Mouse (Mus musculus) ovary, postnatal 36 days (tissue): Measurements from ENCODE around the gene Cbarp.
"Not testable (repeated sequence)": the region's sequence is repeated elsewhere in the genome, so short reads cannot be mapped to it uniquely, and the experiment has no call there.

Experiments
- DNase-seq: peaks from one replicate; pipeline ENCODE4 v3.0.0; 2022; ENCODE audit warnings: low spot score, mixed read lengths

Cbarp gene

GRCm38 (mm10) chr10:80170052-80170451 is 29.4 kb upstream of the Cbarp start:
- DNase-seq = no peak

DNA sequence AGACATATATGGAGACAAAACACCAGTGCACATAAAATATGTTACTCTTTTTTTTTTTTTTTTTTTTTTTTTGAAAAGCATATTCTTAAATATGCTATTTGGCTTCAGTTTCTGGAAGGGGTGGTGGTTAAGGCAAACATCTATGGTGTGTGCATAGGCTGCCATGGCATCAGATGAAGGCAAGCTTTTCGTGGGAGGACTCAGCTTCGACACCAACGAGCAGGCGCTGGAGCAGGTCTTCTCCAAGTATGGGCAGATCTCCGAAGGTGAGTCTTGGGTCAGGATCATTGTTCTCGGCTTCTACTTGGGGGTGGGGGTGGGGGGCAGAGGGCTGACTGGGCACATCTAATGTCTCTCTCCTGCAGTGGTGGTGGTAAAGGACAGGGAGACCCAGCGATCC is 29.0 kb upstream of the Cbarp start:
- no peak for DNase-seq

DNA sequence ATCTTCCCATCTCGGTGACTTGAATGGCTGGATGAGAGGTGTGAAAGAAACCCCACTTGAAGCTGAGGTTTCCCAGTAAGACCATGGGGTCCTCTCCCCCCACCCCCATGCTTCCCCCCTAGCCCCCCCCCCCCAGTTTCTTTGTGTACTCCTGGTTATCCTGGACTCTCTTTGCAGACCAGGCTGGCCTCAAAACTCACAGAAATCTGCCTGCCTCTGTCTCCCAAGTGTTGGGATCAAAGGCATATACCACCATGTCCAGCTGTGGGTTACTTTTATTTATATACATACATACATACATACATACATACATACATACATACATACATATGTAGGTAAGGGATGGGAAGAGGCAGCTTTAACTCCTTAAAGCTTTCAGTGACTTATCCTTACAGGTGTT is 28.4 kb upstream of the Cbarp start:
- no peak for DNase-seq

DNA sequence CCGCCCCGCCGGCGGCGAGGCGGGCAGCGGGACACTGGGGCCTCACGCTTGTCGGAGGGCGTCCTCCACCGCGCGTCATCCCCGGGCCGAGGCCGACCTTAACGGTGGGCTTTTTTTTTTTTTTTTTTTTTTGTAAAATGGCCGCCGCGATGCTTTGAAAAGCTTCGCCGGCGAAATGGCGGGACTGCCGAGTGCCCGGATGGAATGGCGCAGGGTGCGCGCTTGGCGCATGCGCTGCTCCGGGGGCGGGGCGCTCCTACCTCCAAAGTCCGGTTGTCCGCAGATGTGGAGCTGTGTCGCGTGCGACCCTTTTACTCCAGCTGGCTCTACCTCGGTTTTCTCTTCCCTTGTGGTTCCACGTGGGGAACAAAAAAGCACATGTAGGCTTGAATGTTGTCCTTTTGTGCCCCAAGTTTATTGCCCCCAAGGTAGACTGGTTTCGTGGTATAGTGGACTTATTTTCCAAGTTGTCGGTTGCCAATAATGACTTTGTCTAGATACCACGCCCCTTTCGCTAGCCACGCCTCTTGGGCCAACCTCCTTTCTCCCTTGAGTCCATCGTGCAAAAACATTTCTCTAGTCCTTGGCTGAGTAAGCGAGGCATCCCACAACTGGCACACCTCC is 27.5 kb upstream of the Cbarp start:
- DNase-seq = peak; percentile 93

DNA sequence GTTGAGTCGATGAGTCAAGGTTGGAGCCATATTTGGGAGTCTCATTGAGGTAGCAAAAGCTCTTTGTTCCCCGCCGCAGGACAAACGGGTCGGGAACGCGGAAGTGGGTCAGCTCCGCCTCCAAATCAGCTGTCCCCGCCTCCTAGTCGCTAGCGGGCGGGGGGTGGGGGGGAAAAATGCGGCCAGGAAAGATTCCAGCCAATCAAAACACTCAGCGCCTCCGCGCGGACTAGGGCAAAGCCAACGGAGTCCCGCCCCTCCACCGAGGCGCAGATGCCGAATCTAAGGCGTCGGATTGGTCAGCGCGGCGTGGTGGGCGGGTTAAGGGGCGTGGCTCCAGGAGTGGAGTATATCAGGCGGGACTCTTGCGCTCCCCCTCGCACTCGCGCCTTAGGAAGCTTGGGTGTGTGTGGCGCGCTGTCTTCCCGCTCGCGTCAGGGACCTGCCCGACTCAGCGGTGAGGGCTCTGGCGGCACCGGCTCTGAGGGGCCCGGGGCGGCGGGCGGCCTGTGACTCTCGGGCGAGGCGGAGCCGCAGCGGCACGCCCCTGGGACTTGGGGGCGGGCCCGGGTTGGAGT is 26.9 kb upstream of the Cbarp start:
- DNase-seq = peak; percentile 98

GRCm38 (mm10) chr10:80166136-80166535 is 25.5 kb upstream of the Cbarp start:
- not testable (repeated sequence) for DNase-seq

DNA sequence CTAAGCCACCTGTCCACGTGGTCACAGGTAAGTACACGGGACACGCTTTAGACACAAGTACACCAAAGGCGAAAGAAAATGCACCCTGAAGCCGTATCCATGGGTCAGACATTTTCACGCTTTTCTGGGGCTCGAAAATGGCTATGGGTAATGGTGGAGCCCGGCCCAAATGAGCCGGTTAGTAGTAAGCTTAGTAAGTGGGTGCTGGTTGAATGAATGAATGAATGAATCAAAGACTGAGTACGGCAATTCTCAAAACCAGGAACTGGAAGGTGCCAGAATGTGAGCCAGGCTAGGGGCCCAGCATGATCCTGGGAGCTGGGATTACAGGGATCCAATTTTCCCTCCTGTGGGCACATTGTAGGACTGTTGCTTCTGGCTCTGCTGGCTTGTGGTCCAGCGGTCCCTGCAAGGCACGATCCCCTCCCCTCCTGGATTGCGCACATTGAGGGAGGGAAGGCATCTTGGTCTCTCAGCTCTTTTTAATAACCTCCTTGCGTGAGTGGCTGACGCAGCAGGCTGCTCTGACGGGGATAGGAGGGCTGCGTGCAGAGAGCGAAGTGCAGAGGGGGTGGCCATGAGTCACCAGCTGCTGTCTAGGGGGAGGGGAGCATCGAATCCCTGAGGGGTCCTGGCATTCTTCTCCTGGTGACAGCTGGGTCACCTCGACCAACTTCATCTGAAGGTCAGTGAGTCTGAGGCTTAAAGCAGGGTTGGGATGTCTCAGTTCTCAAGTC is 24.9 kb upstream of the Cbarp start, which contains the start of gene Cirbp:
Gene Cirbp, plus strand, starts transcription at position 594 of the 737 bp plus-strand sequence.
- DNase-seq = no peak

- DNase-seq = peak; percentile 95
These were observed 24.3 kb upstream of the Cbarp start for GRCm38 (mm10) chr10:80164998-80165344.

- no peak for DNase-seq
These were observed 23.7 kb upstream of the Cbarp start for GRCm38 (mm10) chr10:80164161-80164997.

- DNase-seq = no peak
These were observed 23.1 kb upstream of the Cbarp start for GRCm38 (mm10) chr10:80163721-80164120.

DNA sequence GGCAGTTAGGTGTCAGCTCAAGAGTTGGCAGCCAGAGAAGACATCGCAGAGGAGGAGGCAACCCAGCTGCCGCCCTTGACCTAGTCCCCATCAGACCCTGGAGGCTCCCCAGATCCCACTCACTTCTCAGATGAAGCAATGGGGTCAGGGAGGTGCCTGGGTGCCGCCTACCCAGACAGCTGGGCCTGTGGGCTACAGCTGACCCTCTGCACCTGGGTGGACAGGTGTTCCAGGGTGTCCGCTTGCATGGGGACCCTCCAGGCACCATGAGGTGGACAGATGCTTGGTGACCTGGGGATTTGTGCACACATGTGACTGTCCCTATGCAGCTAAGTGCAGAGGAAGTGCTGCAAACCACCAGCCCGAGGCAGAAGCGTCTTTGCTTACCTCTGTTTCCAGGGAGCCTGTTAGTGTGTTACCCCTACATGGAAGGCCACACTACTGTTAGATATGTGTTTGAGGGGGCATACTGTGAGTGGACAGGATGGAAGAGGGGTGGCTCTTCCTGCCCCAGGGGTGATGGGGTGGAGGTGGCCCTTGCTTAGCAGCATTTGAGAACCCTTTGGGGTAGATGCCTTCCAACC is 22.2 kb upstream of the Cbarp start:
- DNase-seq = peak; percentile 7

DNA sequence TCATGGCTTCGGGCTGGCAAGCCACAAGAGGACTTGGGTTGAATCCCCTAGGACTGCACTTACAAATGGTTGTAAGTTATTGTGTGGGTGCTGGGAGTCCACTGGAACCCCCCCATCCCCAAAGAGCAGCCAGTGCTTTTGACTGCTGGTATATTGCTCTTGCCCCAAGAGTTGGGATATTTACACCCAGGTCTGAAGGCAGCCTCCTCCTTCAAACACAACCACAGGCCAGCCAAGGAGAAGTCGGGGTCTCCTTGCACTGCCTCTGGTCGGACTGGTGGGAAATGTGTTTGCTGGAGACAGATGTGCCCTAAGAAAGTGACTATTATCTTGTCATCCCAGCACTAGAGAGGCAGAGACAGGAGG is 21.6 kb upstream of the Cbarp start:
- no peak for DNase-seq

DNA sequence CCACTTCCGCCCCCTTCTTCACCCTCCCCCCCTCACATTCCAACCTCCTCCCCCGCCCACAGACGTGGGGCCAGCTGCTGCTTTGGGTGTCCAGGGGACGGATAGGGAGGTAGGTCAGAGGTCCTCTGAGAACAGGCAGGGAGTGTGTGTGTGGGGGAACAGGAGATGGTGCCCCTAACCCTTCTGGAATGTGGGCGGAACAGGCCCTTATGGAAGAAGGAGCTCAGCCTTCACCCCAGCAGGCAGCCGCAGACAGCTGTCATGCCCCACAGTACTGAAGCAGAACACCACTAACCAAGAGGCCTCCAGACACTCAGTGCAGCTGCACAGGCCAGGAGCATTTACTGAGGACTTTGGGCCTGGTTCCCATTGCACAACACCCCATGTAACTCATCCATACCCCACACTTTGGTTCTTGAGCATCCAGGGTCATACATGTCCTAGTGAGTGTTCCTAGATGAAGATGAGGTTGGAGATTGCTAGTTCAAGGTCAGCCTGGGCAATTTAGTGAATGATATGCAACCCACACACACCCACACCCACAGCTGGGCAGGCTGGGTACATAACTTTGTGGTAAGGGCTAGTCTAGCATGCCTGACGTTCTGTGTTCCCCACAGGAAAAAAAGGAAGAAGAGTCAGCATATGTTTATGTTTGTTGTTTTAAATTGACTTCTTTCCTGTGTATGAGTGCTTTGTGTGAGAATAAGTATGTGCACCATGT is 21.0 kb upstream of the Cbarp start:
- DNase-seq = peak; percentile 32

- peak; percentile 85 for DNase-seq
These were observed 20.1 kb upstream of the Cbarp start for GRCm38 (mm10) chr10:80160455-80161371.

DNA sequence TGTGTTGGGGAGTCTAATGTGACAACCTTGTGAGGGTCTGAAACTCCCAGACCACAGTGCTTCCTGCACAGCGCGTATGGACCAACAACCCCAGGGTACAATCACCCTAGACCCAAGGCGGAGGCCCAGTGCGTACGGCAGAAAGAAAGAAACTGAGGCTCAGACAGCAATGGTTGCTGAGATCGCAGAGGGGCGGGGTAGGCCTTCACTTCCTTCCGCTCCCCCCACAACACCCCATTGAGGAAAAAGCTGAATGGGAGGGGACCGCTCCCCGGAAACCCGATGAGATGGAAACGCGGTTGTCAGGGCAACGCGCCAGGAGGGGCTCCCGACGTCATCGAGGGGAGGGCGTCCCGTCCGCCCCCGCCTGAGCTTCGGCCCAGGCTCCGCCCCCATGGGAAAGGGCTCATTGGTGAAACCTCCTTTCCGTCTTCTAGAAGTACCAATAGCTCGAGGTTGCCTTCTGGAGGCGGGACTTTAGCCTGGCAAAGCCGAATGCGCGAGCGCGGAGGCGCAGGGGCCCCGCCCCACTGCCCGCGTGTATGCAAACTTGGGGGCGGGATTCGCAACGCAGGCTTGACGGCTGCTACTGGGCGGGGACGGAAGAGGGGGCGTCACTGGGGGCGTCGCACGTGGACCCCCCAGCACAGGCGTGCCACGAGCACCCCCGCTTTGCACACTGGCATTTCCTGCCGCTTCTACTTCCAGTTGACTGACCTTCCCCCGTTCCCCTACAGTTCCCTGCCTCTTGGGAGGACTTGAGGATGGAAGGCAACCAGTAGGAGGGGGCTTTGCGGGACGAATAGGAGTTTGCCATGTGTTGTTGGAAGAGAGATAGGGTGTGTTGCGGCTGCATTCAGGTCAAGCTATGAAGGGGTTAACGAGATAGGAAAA is 19.2 kb upstream of the Cbarp start:
- peak; percentile 98 for DNase-seq

- DNase-seq = peak; percentile 50
These were observed 18.5 kb upstream of the Cbarp start for GRCm38 (mm10) chr10:80159021-80159560.

DNA sequence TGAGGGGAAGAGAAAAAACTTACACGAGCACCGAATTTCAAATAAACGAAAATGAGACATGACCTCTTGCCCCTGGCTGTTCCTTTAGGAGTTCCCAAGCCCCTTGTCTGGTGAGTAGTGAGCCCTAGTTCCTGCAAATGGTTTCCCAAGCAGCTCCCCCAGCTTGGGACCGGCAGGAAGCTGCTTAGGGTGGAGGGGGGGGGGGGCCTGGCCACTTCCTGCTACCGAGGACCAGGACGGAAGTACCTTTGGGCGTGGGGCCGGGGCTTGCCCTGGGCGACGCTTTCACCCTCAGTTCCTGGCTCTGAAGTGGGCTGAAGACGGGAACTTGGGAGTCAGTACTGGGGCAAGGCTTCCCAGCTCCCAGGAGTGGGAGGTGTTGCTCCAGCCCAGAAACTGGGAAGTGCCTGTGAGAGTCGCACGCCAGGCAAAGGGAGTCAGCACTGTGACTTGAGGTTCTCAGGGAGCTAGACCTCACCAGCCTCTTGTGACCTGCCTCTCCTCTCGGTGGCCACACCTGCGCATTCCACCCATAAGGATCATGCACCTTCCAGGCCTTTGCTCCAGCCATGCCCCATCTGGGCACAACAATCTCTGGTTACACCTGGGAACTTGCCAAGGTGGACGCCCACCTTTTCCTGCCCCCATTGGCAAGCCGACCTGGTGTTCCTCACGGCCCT is 17.8 kb upstream of the Cbarp start:
- peak; percentile 51 for DNase-seq

- no peak for DNase-seq
These were observed 16.7 kb upstream of the Cbarp start for GRCm38 (mm10) chr10:80157141-80157929.
